Mouse (Mus musculus) testis, adult 2 months (tissue): ENCODE data around the gene Adipor2.

ENCODE experiments used
- CTCF ChIP-seq: fragments of 200-500 bp; IDR thresholded peaks from 2 replicates; pipeline ENCODE4 v1.5.1; 2012; ENCODE audit warnings: low read depth, mild to moderate bottlenecking, inconsistent platforms, low read length, moderate library complexity; ENCODE audit not compliant: control insufficient read depth, insufficient read depth, insufficient replicate concordance
- POLR2A ChIP-seq: fragments of 200-500 bp; IDR thresholded peaks from 2 replicates; pipeline ENCODE4 v1.6.1; 2012; ENCODE audit warnings: low read depth, mild to moderate bottlenecking, inconsistent platforms, low read length, moderate library complexity; ENCODE audit not compliant: control insufficient read depth

DNA sequence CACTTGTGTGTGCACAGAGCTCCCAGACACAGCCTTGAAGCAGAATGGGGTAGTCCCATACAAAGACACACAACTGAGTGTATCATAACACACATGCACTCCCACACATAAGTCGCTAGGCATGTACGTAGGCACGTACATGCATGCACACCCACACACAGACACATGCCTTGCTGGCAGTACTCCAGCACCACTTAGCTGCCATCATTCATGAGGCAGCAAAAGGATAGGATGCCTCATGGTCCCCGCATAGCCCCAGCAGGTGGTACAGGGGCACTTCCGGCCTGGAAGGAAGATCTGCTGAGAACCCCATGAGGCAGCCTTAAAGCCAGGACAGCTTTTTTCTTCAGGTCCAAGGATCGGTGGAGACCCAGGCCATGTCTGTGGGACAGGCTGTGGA is 91.5 kb downstream of the Adipor2 start:
- TF ChIP-seq POLR2A (no peak), CTCF (no peak)
